Mouse (Mus musculus) B cell, adult 2 months (primary cell): ENCODE data around the gene Fhod1.

Experiments
- DNase-seq, 2 experiments: peaks; one replicate each; pipeline ENCODE4 v3.0.0; 2022

Gene Fhod1

GRCm38 (mm10) chr8:105348450-105349095 is 820 bp upstream of the Fhod1 start, which contains the start of gene Slc9a5:
Gene Slc9a5 (plus strand): TSS chr8:105348843.
- DNase-seq: peak in 1 of 2 experiments; percentile 49

GRCm38 (mm10) chr8:105346611-105347427 is 934 bp downstream of the Fhod1 start:
- DNase-seq: peak in 1 of 2 experiments; percentile 23

- DNase-seq: no peak
These were observed 2.4 kb downstream of the Fhod1 start for GRCm38 (mm10) chr8:105345061-105345975.

GRCm38 (mm10) chr8:105343791-105344574 is 3.8 kb downstream of the Fhod1 start:
- no peak for DNase-seq

GRCm38 (mm10) chr8:105342768-105343167 is 5.0 kb downstream of the Fhod1 start:
- no peak for DNase-seq

- no peak for DNase-seq
These were observed 6.4 kb downstream of the Fhod1 start for GRCm38 (mm10) chr8:105341399-105341798.

- no peak for DNase-seq
These were observed 7.7 kb downstream of the Fhod1 start for GRCm38 (mm10) chr8:105339886-105340635.

- DNase-seq: no peak
These were observed 8.8 kb downstream of the Fhod1 start for GRCm38 (mm10) chr8:105338992-105339391.

GRCm38 (mm10) chr8:105336373-105337130 is 11.2 kb downstream of the Fhod1 start:
- DNase-seq: peak; percentile 27 to 35

- DNase-seq: no peak
These were observed 15.2 kb downstream of the Fhod1 start for GRCm38 (mm10) chr8:105332523-105332922.

- no peak for DNase-seq
These were observed 15.8 kb downstream of the Fhod1 start for GRCm38 (mm10) chr8:105331931-105332330.

GRCm38 (mm10) chr8:105331469-105331868 is 16.3 kb downstream of the Fhod1 start:
- no peak for DNase-seq

- DNase-seq: no peak
These were observed 17.4 kb downstream of the Fhod1 start for GRCm38 (mm10) chr8:105330325-105330724.

GRCm38 (mm10) chr8:105326968-105327367 is 20.8 kb downstream of the Fhod1 start:
- DNase-seq: no peak

- DNase-seq: peak; percentile 98 to 99
These were observed 21.5 kb downstream of the Fhod1 start, which contains the start of the genes Lrrc29 and Tmem208 for GRCm38 (mm10) chr8:105326141-105326672. Gene Lrrc29 (minus strand): TSS chr8:105326278. Gene Tmem208 (plus strand): TSS chr8:105326354.

GRCm38 (mm10) chr8:105325641-105326093 is 22.1 kb downstream of the Fhod1 start:
- no peak for DNase-seq

- no peak for DNase-seq
These were observed 24.6 kb downstream of the Fhod1 start for GRCm38 (mm10) chr8:105323183-105323582.

GRCm38 (mm10) chr8:105318662-105319190 is 29.0 kb downstream of the Fhod1 start:
- DNase-seq: no peak

GRCm38 (mm10) chr8:105317941-105318340 is 29.8 kb downstream of the Fhod1 start:
- no peak for DNase-seq
